Mouse (Mus musculus): Measurements from ENCODE around the gene Grin1.

The Grin1 gene

GRCm38 (mm10) chr2:25246183-25247072 is 72.6 kb downstream of the Grin1 start, which contains the start of gene AL732309.1:
Gene AL732309.1, minus strand, starts transcription at chr2:25246863.
- no peak for DNase-seq

DNA sequence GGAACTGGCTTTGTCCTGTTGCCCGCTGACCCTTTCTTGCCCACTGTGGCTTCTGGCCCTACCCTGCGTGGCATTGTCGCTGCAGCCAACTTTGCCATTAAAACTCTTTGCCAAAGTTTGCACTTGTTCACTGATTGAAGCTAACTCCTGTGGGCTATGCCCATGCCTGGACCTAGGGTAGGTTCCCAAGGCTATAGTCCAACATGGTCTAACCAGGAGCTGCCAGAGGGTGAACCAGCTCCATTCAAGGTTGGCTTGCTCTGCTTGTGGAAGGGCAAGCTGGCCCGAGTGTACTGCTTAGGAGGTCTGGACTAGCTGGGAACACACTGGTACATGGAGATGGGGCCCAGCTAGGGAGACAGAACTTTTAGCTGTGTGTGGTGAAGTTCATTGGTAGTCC is 74.8 kb downstream of the Grin1 start:
- no peak for DNase-seq

DNA sequence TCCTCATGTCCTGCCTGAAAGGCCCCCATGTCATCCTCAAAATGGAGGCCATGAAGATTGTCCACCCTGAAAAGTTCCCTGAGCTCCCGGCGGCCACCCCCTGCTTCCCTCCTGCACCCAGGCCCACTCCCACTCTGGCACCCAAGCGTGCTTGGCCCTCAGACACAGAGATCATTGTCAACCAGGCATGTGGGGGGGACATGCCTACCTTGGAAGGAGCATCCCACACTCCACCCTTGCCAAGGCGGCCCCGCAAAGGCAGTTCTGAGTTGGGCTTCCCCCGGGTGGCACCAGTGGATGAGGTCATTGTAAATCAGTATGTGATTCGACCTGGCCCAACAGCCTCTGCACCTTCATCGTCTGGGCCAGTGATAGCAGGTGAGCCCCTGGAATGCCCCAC is 75.6 kb downstream of the Grin1 start:
- no peak for DNase-seq

GRCm38 (mm10) chr2:25242101-25242506 is 76.9 kb downstream of the Grin1 start, which contains the start of the genes Rnf208 and Cysrt1:
Gene Rnf208, plus strand, starts transcription at chr2:25242255.
Gene Cysrt1, minus strand, starts transcription at chr2:25242452.
- no peak for DNase-seq

DNA sequence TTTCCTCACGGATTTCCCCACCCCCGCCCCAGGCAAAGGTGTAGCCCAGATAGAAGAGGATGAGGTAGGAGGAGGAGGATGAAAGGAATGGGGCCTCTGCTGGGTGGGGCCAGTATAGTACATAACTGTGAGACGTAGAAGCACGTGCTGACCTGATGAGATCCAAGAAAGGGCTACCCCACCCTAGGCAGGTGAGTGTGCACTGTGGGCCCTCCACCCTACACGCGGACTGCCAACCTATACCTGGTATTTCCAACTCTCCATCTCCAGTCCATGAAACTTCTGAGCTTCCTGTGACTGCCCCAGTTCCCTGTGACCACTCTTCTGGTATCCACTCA is 77.6 kb downstream of the Grin1 start:
- no peak for DNase-seq
